Mouse (Mus musculus) common myeloid progenitor, adult 5-6 weeks (primary cell): Measurements from ENCODE around the gene Rpl14. TPM values are rescaled to one million over a fixed set of nuclear protein-coding genes. Genes with fewer than 3 reads are reported as not detected.
A peak's percentile ranks its signal among the peaks of the same experiment; 100 is the strongest.

Source experiments
- ATAC-seq: replicated peaks from 2 replicates; pipeline ENCODE4 v1.8.0; 2016; ENCODE audit warnings: low read depth, mild to moderate bottlenecking, moderate TSS enrichment, inconsistent platforms; ENCODE audit not compliant: poor library complexity, severe bottlenecking
- total RNA-seq: library from RNA; stranded (forward); fragments of 200-1000, 187-1606 nt; gene quantifications from 2 replicates; pipeline ENCODE4 v1.2.3, GENCODE M21; 2017

Rpl14 gene
- total RNA-seq, 1 experiment from 2014 or later = 2,413 TPM

GRCm38 (mm10) chr9:120570334-120570725, 914 bp upstream of the Rpl14 start:
- ATAC-seq = no peak

GRCm38 (mm10) chr9:120571593-120572385, 545 bp downstream of the Rpl14 start:
- ATAC-seq = no peak

- 0 out of 2 replicates have a peak, but pooled peaks have one; percentile 18 for ATAC-seq
Observed at GRCm38 (mm10) chr9:120575748-120576661, 4.8 kb downstream of the Rpl14 start.

GRCm38 (mm10) chr9:120576662-120577013, 5.4 kb downstream of the Rpl14 start:
- peak; percentile 6 for ATAC-seq

- ATAC-seq = peak; percentile 86
Observed at GRCm38 (mm10) chr9:120577133-120577651, 5.9 kb downstream of the Rpl14 start.

GRCm38 (mm10) chr9:120577706-120578405, 6.6 kb downstream of the Rpl14 start:
- ATAC-seq = no peak

- no peak for ATAC-seq
Observed at GRCm38 (mm10) chr9:120578701-120579100, 7.5 kb downstream of the Rpl14 start.

- no peak for ATAC-seq
Observed at GRCm38 (mm10) chr9:120579808-120580207, 8.6 kb downstream of the Rpl14 start.

- ATAC-seq = peak; percentile 59
Observed at GRCm38 (mm10) chr9:120581941-120582618, 10.8 kb downstream of the Rpl14 start.

GRCm38 (mm10) chr9:120582619-120583308, 11.5 kb downstream of the Rpl14 start:
- peak; percentile 87 for ATAC-seq

- no peak for ATAC-seq
Observed at GRCm38 (mm10) chr9:120583314-120583713, 12.1 kb downstream of the Rpl14 start.

- peak; percentile 54 for ATAC-seq
Observed at GRCm38 (mm10) chr9:120586546-120586945, 15.3 kb downstream of the Rpl14 start.

GRCm38 (mm10) chr9:120591490-120591889, 20.2 kb downstream of the Rpl14 start:
- peak; percentile 72 for ATAC-seq

- ATAC-seq = no peak
Observed at GRCm38 (mm10) chr9:120593383-120594101, 22.3 kb downstream of the Rpl14 start.

GRCm38 (mm10) chr9:120594839-120595238, 23.6 kb downstream of the Rpl14 start:
- ATAC-seq = no peak

GRCm38 (mm10) chr9:120595306-120595705, 24.1 kb downstream of the Rpl14 start:
- ATAC-seq = no peak

- peak; percentile 87 for ATAC-seq
Observed at GRCm38 (mm10) chr9:120601488-120602171, 30.4 kb downstream of the Rpl14 start.
